ENCODE assay signal across 23 mouse cellular contexts in the genomic region with DNA sequence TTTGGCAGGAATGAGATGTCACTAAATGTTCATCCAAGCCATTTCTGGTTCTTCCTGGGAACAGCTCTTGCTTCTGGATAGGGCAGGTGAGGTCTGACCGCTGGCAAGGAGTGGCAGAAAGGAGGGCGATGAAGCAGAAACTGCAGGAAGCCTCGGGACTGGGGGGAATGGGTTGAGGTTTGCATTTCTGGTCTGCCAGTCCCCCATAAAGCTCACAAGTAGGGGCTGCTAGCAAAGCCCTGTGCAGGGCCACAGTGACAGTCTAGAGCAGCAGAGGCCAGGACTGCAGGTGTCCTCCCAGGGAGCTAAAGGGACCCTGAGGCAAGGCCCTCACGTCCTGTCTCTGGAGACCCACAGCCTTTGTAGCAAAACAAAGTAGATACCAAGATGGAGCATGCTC.
"Had no signal": no experiment of that assay in that cellular context is flagged by ENCODE, and none has a peak within 500 bp of the region (broad histone marks: within the 10 kb centered on the region; RNA-seq: fewer than 3 reads in every experiment).

No protein-coding gene starts in this region.

- H3K9me3 ChIP-seq: heart, embryonic 10.5 days; heart, embryonic 13.5 days; heart, embryonic 15.5 days; intestine, embryonic 15.5 days; limb, embryonic 10.5 days; limb, embryonic 12.5 days had no signal

- DNase-seq: forebrain, postnatal 0 days; gastrocnemius, postnatal 14 days; gastrocnemius, postnatal 36 days; heart, adult 18-20 months; heart, postnatal 14 days; heart, postnatal 36 days; kidney, adult 18-20 months; kidney, adult 8-10 months; kidney, postnatal 10 days; kidney, postnatal 25 days; liver had no signal

- H3K4me2 ChIP-seq: heart, embryonic 13.5 days; heart, embryonic 15.5 days; hindbrain, embryonic 14.5 days; intestine, embryonic 15.5 days; limb, embryonic 12.5 days had no signal

- H3K27me3 ChIP-seq: intestine, embryonic 15.5 days had no signal

- H3K9ac ChIP-seq: forebrain, postnatal 0 days; heart, embryonic 13.5 days; heart, embryonic 15.5 days; hindbrain, embryonic 14.5 days; intestine, embryonic 15.5 days; limb, embryonic 12.5 days had no signal

- H3K27ac ChIP-seq: heart, embryonic 10.5 days; heart, embryonic 13.5 days; heart, embryonic 15.5 days; hindbrain, embryonic 14.5 days; intestine, embryonic 15.5 days; layer of hippocampus, adult 2 months; left cerebral cortex, adult 2 months; limb, embryonic 10.5 days; limb, embryonic 12.5 days had no signal

- H3K4me3 ChIP-seq: heart, embryonic 10.5 days; heart, embryonic 13.5 days; heart, embryonic 15.5 days; intestine, embryonic 15.5 days; layer of hippocampus, adult 2 months; left cerebral cortex, adult 2 months; limb, embryonic 10.5 days; limb, embryonic 12.5 days had no signal

- H3K36me3 ChIP-seq: heart, embryonic 10.5 days; heart, embryonic 13.5 days; heart, embryonic 15.5 days; intestine, embryonic 15.5 days; limb, embryonic 10.5 days; limb, embryonic 12.5 days had no signal

- ATAC-seq: forebrain, postnatal 0 days; hindbrain, embryonic 16.5 days; inflammation-experienced regulatory T-cells, adult 6 months; intestine, embryonic 15.5 days; intestine, postnatal 0 days had no signal

- H3K4me1 ChIP-seq: heart, embryonic 13.5 days; heart, embryonic 15.5 days had no signal
